ENCODE assay signal across 21 mouse cellular contexts in genomic region chr1:90428774-90429173, GRCm38 (mm10).
A peak's percentile ranks its signal among the peaks of the same experiment; 100 is the strongest.
DNase-seq lines count a peak whose midpoint lies in the region; ATAC-seq and TF ChIP-seq lines count a peak whose summit lies in the region.
"Had no signal": no experiment of that assay in that cellular context is flagged by ENCODE, and none has a peak within 500 bp of the region (broad histone marks: within the 10 kb centered on the region; RNA-seq: fewer than 3 reads in every experiment).

No protein-coding gene starts in this region.

- TF ChIP-seq POLR2A in lung, adult 2 months (IDR thresholded peaks at IDR 0.05; ENCODE audit: borderline replicate concordance, extremely low read depth, low read depth, low read length): no peak

- H3K36me3 ChIP-seq in lung, embryonic 16.5 days (ENCODE audit: control insufficient read depth, insufficient read depth, low read length): no peaks in the 10 kb centered on the region
- H3K36me3 ChIP-seq in forebrain, embryonic 11.5 days (ENCODE audit: control insufficient read depth, insufficient read depth, low read length): no peaks in the 10 kb centered on the region
- H3K36me3 ChIP-seq: heart, embryonic 13.5 days; lung, embryonic 15.5 days had no signal

- H3K4me2 ChIP-seq in lung, embryonic 16.5 days (ENCODE audit: low read depth, low read length): no peak overlapping the region
- no peak overlapping the region for H3K4me2 ChIP-seq in forebrain, embryonic 11.5 days (ENCODE audit: low read depth, low read length, severe bottlenecking)
- H3K4me2 ChIP-seq: heart, embryonic 13.5 days; lung, embryonic 15.5 days had no signal

- no peaks in the 10 kb centered on the region for H3K4me1 ChIP-seq in lung, embryonic 16.5 days (replicated peaks; ENCODE audit: control insufficient read depth, insufficient read depth, low read length)
- no peaks in the 10 kb centered on the region for H3K4me1 ChIP-seq in lung, adult 2 months (ENCODE audit: control insufficient read depth, insufficient read depth, low read length)
- H3K4me1 ChIP-seq in forebrain, embryonic 11.5 days (replicated peaks; ENCODE audit: control insufficient read depth, insufficient read depth, low read length): peaks cover 6% of the 10 kb centered on the region; the same call in 1 of the 2 replicates
- H3K4me1 ChIP-seq: lung, embryonic 15.5 days had no signal

- no peaks in the 10 kb centered on the region for H3K9me3 ChIP-seq in lung, embryonic 16.5 days (ENCODE audit: control insufficient read depth, low read length)
- no peaks in the 10 kb centered on the region for H3K9me3 ChIP-seq in forebrain, embryonic 11.5 days (ENCODE audit: control insufficient read depth, low read length)
- H3K9me3 ChIP-seq: heart, embryonic 13.5 days; lung, embryonic 15.5 days had no signal

- 68% methylated on average over 7 of the region's 7 CpGs for WGBS in lung, embryonic 16.5 days
- WGBS in lung, adult 2 months: 73% methylated on average over 7 of the region's 7 CpGs
- 91% methylated on average over 7 of the region's 7 CpGs for WGBS in forebrain, embryonic 11.5 days

- DNase-seq in adrenal gland, adult 8-10 months: peak; percentile 9
- DNase-seq in adrenal gland, postnatal 4 days (ENCODE audit: low spot score in 2 of 2): no peak
- DNase-seq in lung, adult 2 months: no peak
- DNase-seq in 3134 (ENCODE audit: extremely low read depth, insufficient read length, low spot score): peak; percentile 79
- peak; percentile 39 for DNase-seq in adipocyte (ENCODE audit: low spot score)
- no peak for DNase-seq in forebrain, embryonic 11.5 days (ENCODE audit: low spot score)
- no peak for DNase-seq in thymus, postnatal 36 days
- DNase-seq: adrenal gland, postnatal 36 days; cerebellum, adult 9-11 months; heart, adult 11 months; heart, postnatal 36 days; kidney, adult 11 months; kidney, postnatal 14 days; liver; thymus, adult 2 months had no signal

- peak; percentile 38; the same call in 1 of the 2 replicates for ATAC-seq in lung, embryonic 16.5 days (ENCODE audit: low read depth)
- no peak for ATAC-seq in forebrain, embryonic 11.5 days (replicated peaks; ENCODE audit: low FRiP score)
- ATAC-seq: forebrain, embryonic 16.5 days; hindbrain, embryonic 16.5 days had no signal

- no peaks in the 10 kb centered on the region for H3K27me3 ChIP-seq in lung, embryonic 16.5 days (ENCODE audit: control insufficient read depth, insufficient read depth, low read depth, low read length)
- no peaks in the 10 kb centered on the region for H3K27me3 ChIP-seq in forebrain, embryonic 11.5 days (ENCODE audit: control insufficient read depth, insufficient read depth, low read length)
- H3K27me3 ChIP-seq: heart, embryonic 13.5 days; lung, embryonic 15.5 days had no signal

- H3K9ac ChIP-seq in lung, embryonic 16.5 days (ENCODE audit: low read length): no peak overlapping the region
- H3K9ac ChIP-seq in forebrain, embryonic 11.5 days (ENCODE audit: low read length): no peak overlapping the region
- H3K9ac ChIP-seq: heart, embryonic 13.5 days; lung, embryonic 15.5 days had no signal

- no peak overlapping the region for H3K4me3 ChIP-seq in lung, embryonic 16.5 days (ENCODE audit: low read length)
- H3K4me3 ChIP-seq in lung, adult 2 months (replicated peaks; ENCODE audit: extremely low read depth, low read depth, low read length): no peak overlapping the region
- no peak overlapping the region for H3K4me3 ChIP-seq in forebrain, embryonic 11.5 days (ENCODE audit: low read depth, low read length)
- H3K4me3 ChIP-seq: erythroblast, embryonic 14.5 days; heart, embryonic 13.5 days; lung, embryonic 15.5 days had no signal

- TF ChIP-seq CTCF in lung, adult 2 months (IDR thresholded peaks at IDR 0.05; ENCODE audit: insufficient read depth, low read length): no peak

- no peak overlapping the region for H3K27ac ChIP-seq in lung, embryonic 16.5 days (ENCODE audit: low read length)
- no peak overlapping the region for H3K27ac ChIP-seq in forebrain, embryonic 11.5 days (ENCODE audit: low read depth, low read length)
- H3K27ac ChIP-seq: heart, embryonic 13.5 days; lung, embryonic 15.5 days had no signal

Comparison
In these comparisons a context has a peak if more than half of its experiments do, and no peak if none do; other contexts are left out.
1. DNase-seq: peak in adrenal gland, adult 8-10 months (single experiment), 3134 (single experiment) and adipocyte (single experiment); none in adrenal gland, postnatal 4 days (0 of 2), lung, adult 2 months (single experiment), forebrain, embryonic 11.5 days (single experiment) and thymus, postnatal 36 days (0 of 2).